Mouse (Mus musculus) embryonic fibroblast, embryonic 13.5 days (primary cell): Measurements from ENCODE around the gene Fancg.

Experiments
- CTCF ChIP-seq: IDR thresholded peaks from 2 replicates; pipeline ENCODE4 v1.5.1; 2011; ENCODE audit warnings: mild to moderate bottlenecking, control low read depth, low read length, moderate library complexity, borderline replicate concordance; ENCODE audit not compliant: insufficient read depth
- POLR2A ChIP-seq: IDR thresholded peaks from 2 replicates; pipeline ENCODE4 v1.6.1; 2011; ENCODE audit warnings: low read depth, mild to moderate bottlenecking, control low read depth, low read length, moderate library complexity

GRCm38 (mm10) chr4:43030352-43030751 lies 20.0 kb upstream of the Fancg start:
- TF ChIP-seq CTCF (no peak), POLR2A (0 out of 2 replicates have a peak, but pooled peaks have one; percentile 19)
